Mouse (Mus musculus) forebrain, embryonic 11.5 days (tissue): ENCODE measurements around the gene Ascc1. TPM values are rescaled to one million over a fixed set of nuclear protein-coding genes. Genes with fewer than 3 reads are reported as not detected.
A peak's percentile ranks its signal among the peaks of the same experiment; 100 is the strongest.
"Not testable (repeated sequence)": the region's sequence is repeated elsewhere in the genome, so short reads cannot be mapped to it uniquely, and the experiment has no call there.

Experiments
- ATAC-seq: fragments of 200-750 bp; cut with Nextera tagmentation; replicated peaks from 2 replicates; pipeline ENCODE4 v1.8.0; 2017; ENCODE audit warnings: moderate TSS enrichment; ENCODE audit not compliant: low FRiP score
- DNase-seq: peaks from one replicate; pipeline ENCODE4 v3.0.0-alpha.2; 2017; ENCODE audit warnings: low spot score
- H3K27ac ChIP-seq: fragments of 300-500 bp; sonication (generic); 2 replicates; pipeline ENCODE4 v1.5.1; 2014; ENCODE audit warnings: low read depth, low read length
- H3K27me3 ChIP-seq: fragments of 300-500 bp; sonication (generic); 2 replicates; pipeline ENCODE4 v1.6.1; 2014; ENCODE audit warnings: mild to moderate bottlenecking, low read length, mixed read lengths; ENCODE audit not compliant: control insufficient read depth, insufficient read depth
- H3K36me3 ChIP-seq: fragments of 300-500 bp; sonication (generic); 2 replicates; pipeline ENCODE4 v1.6.1; 2014; ENCODE audit warnings: mild to moderate bottlenecking, low read length, moderate library complexity, mixed read lengths; ENCODE audit not compliant: control insufficient read depth, insufficient read depth
- H3K4me1 ChIP-seq: fragments of 300-500 bp; sonication (generic); replicated peaks from 2 replicates; pipeline ENCODE4 v1.6.1; 2014; ENCODE audit warnings: low read length, mixed read lengths; ENCODE audit not compliant: control insufficient read depth, insufficient read depth
- H3K4me2 ChIP-seq: fragments of 300-500 bp; sonication (generic); 2 replicates; pipeline ENCODE4 v1.6.1; 2014; ENCODE audit warnings: low read depth, mild to moderate bottlenecking, low read length, moderate library complexity, mixed read lengths; ENCODE audit not compliant: severe bottlenecking
- H3K4me3 ChIP-seq: fragments of 300-500 bp; sonication (generic); 2 replicates; pipeline ENCODE4 v1.5.1; 2014; ENCODE audit warnings: low read depth, low read length
- H3K9ac ChIP-seq: fragments of 300-500 bp; sonication (generic); 2 replicates; pipeline ENCODE4 v1.6.1; 2014; ENCODE audit warnings: low read length
- H3K9me3 ChIP-seq: fragments of 300-500 bp; sonication (generic); 2 replicates; pipeline ENCODE4 v1.6.1; 2016; ENCODE audit warnings: low read length, mixed read lengths; ENCODE audit not compliant: control insufficient read depth
- WGBS: fragments of 180-500 bp; shearing (Covaris S2); extraction: QIAGEN DNeasy Blood & Tissue Kit; methylation state at CpG from one replicate; pipeline ENCODE4 v1.1.7; 2014; 5-methylcytosine and 5-hydroxymethylcytosine counted together
- polyA plus RNA-seq: library from polyadenylated mRNA; unstranded; fragments of >200 nt; fragmentation: Nextera tagmentation; extraction: Ambion mirVana; gene quantifications from 2 replicates; pipeline ENCODE4 v1.2.1, GENCODE M21; 2014

Ascc1 gene
- polyA plus RNA-seq, 1 experiment from 2014 or later, result 35.8 TPM

DNA sequence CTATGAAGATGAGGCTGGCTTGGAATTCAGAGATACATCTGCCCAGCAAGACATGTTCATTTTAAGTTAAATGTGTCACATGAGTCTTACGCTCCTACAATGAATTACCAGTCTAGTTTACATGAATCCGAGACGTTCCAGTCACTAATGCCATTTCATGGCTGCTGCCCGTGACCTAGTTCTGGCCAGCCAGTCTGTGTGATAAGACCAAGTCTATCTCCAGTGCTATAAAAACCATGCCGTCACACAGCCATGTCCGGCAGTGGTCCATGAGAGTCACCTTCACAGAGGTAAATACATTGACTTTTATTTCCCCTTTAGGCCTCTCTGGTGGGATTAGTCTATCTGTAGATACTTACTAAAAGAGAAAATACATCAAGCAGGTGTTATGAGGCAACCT, 6.7 kb upstream of the Ascc1 start:
- H3K36me3 ChIP-seq, result no peaks in the 10 kb centered on the region
- no peaks in the 10 kb centered on the region for H3K9me3 ChIP-seq
- H3K9ac ChIP-seq, result no peak overlapping the region
- no peak overlapping the region for H3K27ac ChIP-seq
- 96% methylated on average over 6 of the region's 6 CpGs for WGBS
- no peak for ATAC-seq
- H3K4me3 ChIP-seq, result no peak overlapping the region
- H3K4me2 ChIP-seq, result no peak overlapping the region
- H3K27me3 ChIP-seq, result no peaks in the 10 kb centered on the region
- H3K4me1 ChIP-seq, result no peaks in the 10 kb centered on the region
- DNase-seq, result no peak

DNA sequence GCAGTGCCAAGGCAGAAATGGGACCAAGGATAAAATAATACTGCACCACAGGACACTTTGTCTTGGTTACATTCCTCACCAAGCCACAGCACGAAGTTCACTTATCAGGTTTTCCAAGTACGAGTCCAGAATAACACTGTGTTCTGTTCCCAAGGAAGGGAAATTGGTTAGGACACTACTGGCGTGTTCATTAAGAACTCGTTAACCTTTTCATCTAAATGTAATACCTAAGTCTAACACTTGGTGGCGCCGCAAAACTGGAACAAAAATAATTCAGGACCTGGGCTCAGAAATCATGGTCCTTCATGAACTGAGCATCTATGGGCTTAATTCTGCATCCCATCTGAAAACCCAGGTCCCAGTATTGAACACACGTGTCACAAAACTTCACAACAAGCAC, 5.0 kb upstream of the Ascc1 start:
- Histone ChIP-seq H3K9ac (no peak overlapping the region), H3K27ac (no peak overlapping the region), H3K36me3 (no peaks in the 10 kb centered on the region), H3K4me2 (no peak overlapping the region), H3K4me3 (no peak overlapping the region), H3K9me3 (no peaks in the 10 kb centered on the region), H3K4me1 (0 out of 2 replicates have a peak, but pooled peaks cover 6% of the 10 kb centered on the region), H3K27me3 (no peaks in the 10 kb centered on the region)
- ATAC-seq (no peak), DNase-seq (no peak)
- 21% methylated on average over 7 of the region's 7 CpGs for WGBS

DNA sequence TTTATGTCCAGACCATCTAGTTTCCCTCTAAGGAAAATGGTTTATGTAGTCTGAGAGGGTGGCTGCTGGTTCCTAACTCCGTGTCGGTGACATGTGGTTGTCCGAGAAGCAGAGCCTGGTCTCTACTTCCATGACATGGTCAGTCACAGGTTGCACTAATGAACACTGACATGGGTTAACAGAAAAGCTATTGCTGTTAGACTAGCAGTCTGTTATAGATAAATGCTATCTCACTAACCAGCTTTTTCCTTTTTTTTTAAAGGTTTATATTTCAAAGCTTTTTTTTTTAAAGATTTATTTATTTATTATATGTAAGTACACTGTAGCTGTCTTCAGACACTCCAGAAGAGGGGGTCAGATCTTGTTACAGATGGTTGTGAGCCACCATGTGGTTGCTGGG, 3.5 kb upstream of the Ascc1 start:
- no peaks in the 10 kb centered on the region for H3K9me3 ChIP-seq
- H3K27ac ChIP-seq, result no peak overlapping the region
- no peak for DNase-seq
- no peak for ATAC-seq
- no peak overlapping the region for H3K4me2 ChIP-seq
- no peaks in the 10 kb centered on the region for H3K36me3 ChIP-seq
- 98% methylated on average over 3 of the region's 3 CpGs for WGBS
- H3K9ac ChIP-seq, result no peak overlapping the region
- H3K27me3 ChIP-seq, result no peaks in the 10 kb centered on the region
- no peak overlapping the region for H3K4me3 ChIP-seq
- 0 out of 2 replicates have a peak, but pooled peaks cover 6% of the 10 kb centered on the region for H3K4me1 ChIP-seq

DNA sequence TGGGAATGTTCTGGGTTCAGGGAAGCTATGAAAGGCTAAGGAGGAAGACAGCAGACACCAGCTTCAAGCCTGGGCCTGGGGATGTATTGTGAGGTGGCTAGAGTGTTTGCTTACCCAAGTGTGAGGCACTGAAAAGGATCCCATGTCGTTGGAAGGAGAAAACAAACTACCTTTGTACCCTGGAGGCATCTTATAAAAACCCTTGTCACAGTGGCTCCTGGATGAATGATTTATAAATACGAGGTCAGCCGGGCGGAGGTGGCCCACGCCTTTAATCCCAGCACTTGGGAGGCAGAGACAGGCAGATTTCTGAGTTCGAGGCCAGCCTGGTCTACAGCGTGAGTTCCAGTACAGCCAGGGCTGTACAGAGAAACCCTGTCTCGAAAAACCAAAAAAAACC, 942 bp upstream of the Ascc1 start:
- H3K27me3 ChIP-seq, H3K36me3 ChIP-seq, ATAC-seq, H3K9me3 ChIP-seq, DNase-seq, H3K27ac ChIP-seq, H3K4me1 ChIP-seq, H3K9ac ChIP-seq: not testable (repeated sequence)
- Histone ChIP-seq H3K4me3 (peak overlapping the region; percentile 69), H3K4me2 (peak overlapping the region; percentile 85; the same call in 1 of the 2 replicates)
- 90% methylated on average over 8 of the region's 8 CpGs for WGBS

DNA sequence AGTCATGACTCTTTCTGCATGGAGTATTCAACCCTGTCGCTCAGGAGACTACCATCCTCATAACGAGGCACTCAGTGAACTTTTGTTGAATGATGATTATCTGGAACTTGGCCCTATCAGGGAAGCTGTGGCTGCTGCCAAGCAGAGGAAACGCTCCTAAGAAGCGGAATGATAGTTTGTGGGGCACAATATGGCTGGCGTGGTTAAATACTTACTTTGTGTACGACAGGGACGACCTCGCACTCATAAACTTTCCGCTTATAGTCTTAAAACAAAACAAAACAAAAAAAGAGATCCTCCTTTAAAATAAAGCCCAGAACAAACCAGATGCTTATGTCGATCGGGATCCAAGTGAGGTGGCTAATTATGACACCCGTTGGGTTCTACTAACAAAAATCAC, 402 bp upstream of the Ascc1 start:
- no peak for DNase-seq
- Histone ChIP-seq H3K36me3 (no peaks in the 10 kb centered on the region), H3K4me2 (peak overlapping the region; percentile 85), H3K4me1 (0 out of 2 replicates have a peak, but pooled peaks cover 6% of the 10 kb centered on the region), H3K27me3 (no peaks in the 10 kb centered on the region), H3K4me3 (peak overlapping the region; percentile 69), H3K9ac (peak overlapping the region; percentile 85), H3K27ac (peak overlapping the region; percentile 96), H3K9me3 (no peaks in the 10 kb centered on the region)
- WGBS, result 8% methylated on average over 12 of the region's 12 CpGs
- no peak for ATAC-seq

DNA sequence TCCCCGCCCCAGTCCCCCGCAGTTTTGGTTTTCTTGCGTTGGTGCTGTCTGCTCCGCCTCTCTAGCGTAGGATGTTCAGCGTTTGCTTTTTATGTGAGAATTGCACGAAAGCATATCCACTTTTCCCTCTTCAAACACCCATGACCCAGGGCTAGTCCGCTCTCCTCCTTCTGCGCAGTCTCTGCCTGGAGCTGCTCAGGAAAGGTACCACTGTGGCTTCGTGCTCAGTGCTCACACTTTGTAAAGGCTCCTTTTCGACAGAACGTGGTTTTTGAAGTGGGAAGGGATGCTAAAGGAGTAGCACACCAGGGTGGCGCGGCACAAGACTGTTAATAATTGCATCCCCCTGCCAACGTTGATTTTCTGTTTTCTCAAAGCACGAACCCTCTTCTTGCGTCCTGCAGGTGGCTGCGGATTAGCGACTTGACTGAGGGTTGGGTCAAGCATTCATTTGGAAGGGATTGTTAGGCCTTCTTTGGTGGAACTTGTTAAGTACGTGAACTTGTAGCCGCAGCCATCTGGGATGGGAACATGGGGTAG, 678 bp downstream of the Ascc1 start:
- WGBS, result under 1% methylated on average over 21 of the region's 21 CpGs
- ATAC-seq (no peak; the same call in none of the 2 replicates), DNase-seq (no peak)
- no peaks in the 10 kb centered on the region for H3K27me3 ChIP-seq
- H3K4me2 ChIP-seq, result peak overlapping the region; percentile 85
- H3K9ac ChIP-seq, result peak overlapping the region; percentile 85
- 0 out of 2 replicates have a peak, but pooled peaks cover 6% of the 10 kb centered on the region for H3K4me1 ChIP-seq
- H3K9me3 ChIP-seq, result no peaks in the 10 kb centered on the region
- peak overlapping the region; percentile 96 for H3K27ac ChIP-seq
- H3K4me3 ChIP-seq, result peak overlapping the region; percentile 69
- H3K36me3 ChIP-seq, result no peaks in the 10 kb centered on the region

DNA sequence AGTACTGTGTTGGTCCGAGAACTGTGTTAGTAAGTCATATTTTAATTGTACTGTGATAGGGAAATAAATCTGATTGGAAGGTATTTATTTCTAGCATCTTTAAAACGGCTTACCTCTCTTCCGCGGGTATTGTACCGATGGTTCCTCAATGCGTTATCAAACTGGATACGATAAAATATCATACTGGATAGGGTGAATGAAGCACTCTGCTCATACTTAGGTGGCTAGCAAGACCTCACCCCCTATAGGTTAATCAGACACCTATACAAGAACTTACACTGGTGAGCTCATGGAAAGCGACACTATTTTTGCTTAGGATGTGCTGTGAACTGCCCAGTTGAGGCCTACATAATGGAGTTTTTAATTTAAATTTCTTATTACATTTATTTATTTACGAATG, 1.2 kb downstream of the Ascc1 start:
- H3K9ac ChIP-seq, result peak overlapping the region; percentile 85
- H3K4me3 ChIP-seq, result peak overlapping the region; percentile 69
- WGBS, result 70% methylated on average over 9 of the region's 9 CpGs
- ATAC-seq (no peak), DNase-seq (no peak)
- H3K36me3 ChIP-seq, result no peaks in the 10 kb centered on the region
- 0 out of 2 replicates have a peak, but pooled peaks cover 6% of the 10 kb centered on the region for H3K4me1 ChIP-seq
- no peaks in the 10 kb centered on the region for H3K27me3 ChIP-seq
- H3K27ac ChIP-seq, result peak overlapping the region; percentile 96
- H3K4me2 ChIP-seq, result peak overlapping the region; percentile 85
- no peaks in the 10 kb centered on the region for H3K9me3 ChIP-seq

DNA sequence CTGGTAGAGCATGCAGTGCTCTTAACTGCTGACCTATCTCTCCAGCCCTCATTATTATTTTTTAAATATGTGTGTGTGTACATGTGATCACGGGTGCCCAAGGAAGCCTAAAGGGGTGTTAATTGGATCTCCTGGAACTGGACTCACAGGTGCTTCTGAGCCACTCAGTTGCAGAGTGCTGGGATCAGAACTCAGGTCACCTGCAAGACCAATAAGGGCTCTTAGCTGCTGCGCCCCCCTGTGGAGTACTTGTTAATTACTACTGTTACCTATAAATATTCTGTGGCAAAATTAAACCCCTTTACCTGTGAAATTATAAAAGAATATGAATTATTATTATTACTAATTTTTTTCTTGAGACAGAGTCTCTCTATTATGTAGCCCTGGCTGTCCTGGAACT, 2.7 kb downstream of the Ascc1 start:
- WGBS, result 68% methylated on average over 2 of the region's 2 CpGs
- ATAC-seq, result no peak

DNA sequence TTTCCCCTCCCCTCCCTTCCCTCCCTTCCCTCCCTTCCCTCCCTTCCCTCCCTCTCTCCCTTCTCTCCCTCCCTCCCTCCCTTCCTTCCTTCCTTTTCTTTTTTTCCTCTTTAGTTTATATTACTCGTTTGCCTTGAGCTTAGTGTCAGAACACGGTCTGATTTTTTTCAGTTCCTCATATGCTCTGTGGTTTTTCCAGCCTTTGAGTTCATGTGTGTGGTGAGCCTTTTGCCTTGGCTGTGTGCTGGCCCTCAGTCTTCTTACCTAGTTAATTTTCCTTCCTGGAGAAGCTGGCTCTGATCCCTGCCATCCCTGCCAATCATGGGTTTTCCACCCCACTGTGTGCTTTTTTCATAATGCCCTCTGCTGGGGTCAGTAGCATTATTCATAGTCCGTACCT, 6.5 kb downstream of the Ascc1 start:
- Histone ChIP-seq H3K9ac (no peak overlapping the region), H3K9me3 (no peaks in the 10 kb centered on the region), H3K27me3 (no peaks in the 10 kb centered on the region), H3K4me3 (no peak overlapping the region), H3K4me1 (no peaks in the 10 kb centered on the region), H3K4me2 (no peak overlapping the region), H3K27ac (no peak overlapping the region), H3K36me3 (peaks cover under 1% of the 10 kb centered on the region; the same call in 1 of the 2 replicates)
- WGBS, result 97% methylated on average over 3 of the region's 3 CpGs
- ATAC-seq (no peak), DNase-seq (no peak)

More for the DNA sequence above, 2.7 kb downstream of the Ascc1 start:
- Histone ChIP-seq H3K36me3 (no peaks in the 10 kb centered on the region), H3K9me3 (no peaks in the 10 kb centered on the region), H3K4me3 (no peak overlapping the region), H3K4me1 (0 out of 2 replicates have a peak, but pooled peaks cover 6% of the 10 kb centered on the region), H3K27ac (no peak overlapping the region), H3K27me3 (no peaks in the 10 kb centered on the region), H3K9ac (no peak overlapping the region), H3K4me2 (no peak overlapping the region)
- DNase-seq, result no peak
